Mouse (Mus musculus): ENCODE data around the gene Fbxw4. TPM values are rescaled to one million over a fixed set of nuclear protein-coding genes. Genes with fewer than 3 reads are reported as not detected.

Fbxw4 gene
- polyA plus RNA-seq, 2 experiments from 2014 or later, result 11.4 to 15.5 TPM

GRCm38 (mm10) chr19:45535214-45535735 lies 124.8 kb downstream of the Fbxw4 start:
- no peak for ATAC-seq

DNA sequence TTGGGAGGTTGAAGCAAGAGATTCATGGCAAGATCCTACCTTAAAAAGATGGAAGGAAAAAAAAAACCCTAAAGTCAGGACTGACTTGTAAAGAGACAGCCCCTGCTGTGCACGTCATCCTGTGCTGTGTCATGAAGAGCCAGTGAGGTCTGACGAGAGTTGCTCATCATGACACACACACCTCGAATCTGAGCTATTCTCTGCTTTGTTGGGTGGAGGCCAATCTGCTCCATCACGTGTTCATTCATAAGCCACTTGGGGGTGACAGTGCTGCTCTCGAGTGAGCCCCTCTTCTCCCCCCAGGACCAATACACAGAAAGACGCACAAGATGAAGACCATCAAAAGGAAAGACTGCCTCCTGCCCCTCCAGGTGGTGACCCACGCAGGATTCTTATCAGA lies 126.5 kb downstream of the Fbxw4 start:
- ATAC-seq, result no peak

DNA sequence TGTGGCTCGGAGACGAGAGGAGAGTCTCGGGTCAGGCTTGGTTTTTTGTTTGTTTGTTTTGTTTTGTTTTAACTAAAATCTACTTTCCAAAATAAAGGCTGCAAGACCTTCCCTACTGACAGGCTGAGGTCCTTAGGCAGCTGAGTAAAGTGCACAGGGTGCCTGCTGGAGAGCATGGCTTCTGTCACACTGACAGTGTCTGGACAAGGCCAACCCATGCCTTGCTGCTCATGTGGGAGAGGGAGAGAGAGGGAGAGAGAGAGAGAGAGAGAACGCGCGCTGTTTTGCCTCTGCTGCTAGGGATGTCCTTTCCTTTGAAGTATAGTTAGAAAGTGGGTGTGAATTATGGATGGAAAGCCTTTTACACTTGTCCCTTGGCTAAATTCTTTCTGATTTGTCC lies 128.6 kb downstream of the Fbxw4 start:
- ATAC-seq, result no peak

- no peak for ATAC-seq
Measured at GRCm38 (mm10) chr19:45530200-45530995, 129.7 kb downstream of the Fbxw4 start.

- no peak for ATAC-seq
Measured at GRCm38 (mm10) chr19:45529294-45529693, 130.8 kb downstream of the Fbxw4 start.

Other genes with a start within 250 kb of the Fbxw4 start
- 10 to 100 TPM; 21.7 to 37.7 TPM for gene Poll, start 99.8 kb downstream of the Fbxw4 start, polyA plus RNA-seq (2017; shearing (Covaris generic))
- 10 to 100 TPM; 56.4 to 76.1 TPM for gene Gm17018, start 99.7 kb downstream of the Fbxw4 start, polyA plus RNA-seq (2017; shearing (Covaris generic))
- not detected for gene Fgf8, start 82.6 kb upstream of the Fbxw4 start, polyA plus RNA-seq (2017; shearing (Covaris generic))
- 10 to 100 TPM; 11.9 to 37.1 TPM for gene Npm3, start 89.3 kb upstream of the Fbxw4 start, polyA plus RNA-seq (2017; shearing (Covaris generic))
- gene Mgea5, start 123.5 kb upstream of the Fbxw4 start, polyA plus RNA-seq (2017; shearing (Covaris generic)), result 100 to 1,000 TPM; 191 to 247 TPM
- 10 to 100 TPM; 17.3 to 17.4 TPM for gene Kcnip2, start 155.7 kb upstream of the Fbxw4 start, polyA plus RNA-seq (2017; shearing (Covaris generic))